Mouse (Mus musculus) liver (tissue): ENCODE measurements around the gene Fance.
A peak's percentile ranks its signal among the peaks of the same experiment; 100 is the strongest.

Source experiments
- DNase-seq: peaks from one replicate; pipeline ENCODE4 v3.0.0-alpha.2; 2020; ENCODE audit warnings: mixed read lengths

The Fance gene

GRCm38 (mm10) chr17:28313212-28313879 is at the start of gene Fance:
Fance (plus strand) TSS chr17:28313519.
- DNase-seq: peak; percentile 100

- no peak for DNase-seq
These were observed 46.1 kb upstream of the Fance start for GRCm38 (mm10) chr17:28267251-28267650.

- DNase-seq: no peak
These were observed 43.2 kb upstream of the Fance start for GRCm38 (mm10) chr17:28270165-28270564.

- DNase-seq: no peak
These were observed 41.6 kb upstream of the Fance start for GRCm38 (mm10) chr17:28271537-28272266.

GRCm38 (mm10) chr17:28272281-28272680 is 41.0 kb upstream of the Fance start:
- DNase-seq: no peak

- DNase-seq: no peak
These were observed 40.5 kb upstream of the Fance start for GRCm38 (mm10) chr17:28272837-28273236.

GRCm38 (mm10) chr17:28274739-28275138 is 38.6 kb upstream of the Fance start:
- DNase-seq: peak; percentile 48

- no peak for DNase-seq
These were observed 36.1 kb upstream of the Fance start for GRCm38 (mm10) chr17:28277226-28277625.

GRCm38 (mm10) chr17:28277721-28278120 is 35.6 kb upstream of the Fance start:
- DNase-seq: no peak

GRCm38 (mm10) chr17:28278156-28278555 is 35.2 kb upstream of the Fance start:
- DNase-seq: no peak

GRCm38 (mm10) chr17:28279236-28279635 is 34.1 kb upstream of the Fance start:
- no peak for DNase-seq

- no peak for DNase-seq
These were observed 33.4 kb upstream of the Fance start for GRCm38 (mm10) chr17:28279780-28280422.

GRCm38 (mm10) chr17:28280423-28280800 is 32.9 kb upstream of the Fance start:
- DNase-seq: no peak

GRCm38 (mm10) chr17:28280831-28281377 is 32.4 kb upstream of the Fance start:
- no peak for DNase-seq

GRCm38 (mm10) chr17:28281866-28282441 is 31.4 kb upstream of the Fance start:
- DNase-seq: no peak

- DNase-seq: no peak
These were observed 30.1 kb upstream of the Fance start for GRCm38 (mm10) chr17:28283199-28283598.

- DNase-seq: no peak
These were observed 27.2 kb upstream of the Fance start for GRCm38 (mm10) chr17:28286133-28286532.

GRCm38 (mm10) chr17:28286964-28287363 is 26.4 kb upstream of the Fance start:
- no peak for DNase-seq

- DNase-seq: no peak
These were observed 25.7 kb upstream of the Fance start for GRCm38 (mm10) chr17:28287578-28287977.

- no peak for DNase-seq
These were observed 25.3 kb upstream of the Fance start for GRCm38 (mm10) chr17:28287980-28288379.

- no peak for DNase-seq
These were observed 23.1 kb upstream of the Fance start for GRCm38 (mm10) chr17:28290262-28290661.

- DNase-seq: no peak
These were observed 22.6 kb upstream of the Fance start for GRCm38 (mm10) chr17:28290671-28291070.

- DNase-seq: no peak
These were observed 22.0 kb upstream of the Fance start for GRCm38 (mm10) chr17:28291346-28291745.
